Mouse (Mus musculus) limb, embryonic 12.5 days (tissue): ENCODE measurements around the gene Zbtb45. TPM values are rescaled to one million over a fixed set of nuclear protein-coding genes. Genes with fewer than 3 reads are reported as not detected.

ENCODE experiments used
- ATAC-seq: fragments of 200-750 bp; cut with Nextera tagmentation; 2 replicates; pipeline ENCODE4 v1.8.0; 2017; ENCODE audit warnings: low read depth, moderate TSS enrichment; ENCODE audit not compliant: insufficient number of reproducible peaks, insufficient read depth, low FRiP score, low TSS enrichment
- H3K27ac ChIP-seq: fragments of 300-500 bp; sonication (generic); 2 replicates; pipeline ENCODE4 v1.5.1; 2016; ENCODE audit warnings: mild to moderate bottlenecking, moderate library complexity
- H3K27me3 ChIP-seq: fragments of 300-500 bp; sonication (generic); 2 replicates; pipeline ENCODE4 v1.6.1; 2016; ENCODE audit warnings: mild to moderate bottlenecking, moderate library complexity
- H3K36me3 ChIP-seq: fragments of 300-500 bp; sonication (generic); 2 replicates; pipeline ENCODE4 v1.6.1; 2016; ENCODE audit warnings: mild to moderate bottlenecking, moderate library complexity
- H3K4me1 ChIP-seq: fragments of 300-500 bp; sonication (generic); replicated peaks from 2 replicates; pipeline ENCODE4 v1.6.1; 2016
- H3K4me2 ChIP-seq: fragments of 300-500 bp; sonication (generic); 2 replicates; pipeline ENCODE4 v1.6.1; 2016; ENCODE audit warnings: mild to moderate bottlenecking, moderate library complexity
- H3K4me3 ChIP-seq: fragments of 300-500 bp; sonication (generic); replicated peaks from 2 replicates; pipeline ENCODE4 v1.5.1; 2016; ENCODE audit warnings: mild to moderate bottlenecking
- H3K9ac ChIP-seq: fragments of 300-500 bp; sonication (generic); replicated peaks from 2 replicates; pipeline ENCODE4 v1.6.1; 2016; ENCODE audit warnings: mild to moderate bottlenecking, moderate library complexity
- H3K9me3 ChIP-seq: fragments of 300-500 bp; sonication (generic); 2 replicates; pipeline ENCODE4 v1.6.1; 2016; ENCODE audit warnings: mild to moderate bottlenecking, moderate library complexity
- WGBS: fragments of 180-500 bp; shearing (Covaris S2); methylation state at CpG from one replicate; pipeline ENCODE4 v1.1.7; 2016; 5-methylcytosine and 5-hydroxymethylcytosine counted together
- polyA plus RNA-seq: library from polyadenylated mRNA; unstranded; fragments of >200 nt; fragmentation: Nextera tagmentation; extraction: Ambion mirVana; gene quantifications from 2 replicates; pipeline ENCODE4 v1.2.1, GENCODE M21; 2016

Gene Zbtb45
- polyA plus RNA-seq, 1 experiment from 2014 or later = 28.7 TPM

GRCm38 (mm10) chr7:13043120-13043444, 33.2 kb upstream of the Zbtb45 start:
- Histone ChIP-seq H3K4me2 (peak overlapping the region; percentile 94), H3K27ac (no peak overlapping the region), H3K4me1 (peaks cover 21% of the 10 kb centered on the region), H3K4me3 (peak overlapping the region; percentile 52), H3K36me3 (no peaks in the 10 kb centered on the region), H3K27me3 (peaks cover 55% of the 10 kb centered on the region), H3K9ac (peak overlapping the region; percentile 78; the same call in 1 of the 2 replicates), H3K9me3 (peaks cover 13% of the 10 kb centered on the region)
- WGBS = 42% methylated on average over 16 of the region's 16 CpGs
- ATAC-seq = no peak

GRCm38 (mm10) chr7:13042511-13042910, 32.7 kb upstream of the Zbtb45 start:
- Histone ChIP-seq H3K4me2 (no peak overlapping the region), H3K4me3 (no peak overlapping the region), H3K27me3 (peaks cover 55% of the 10 kb centered on the region), H3K9me3 (peaks cover 13% of the 10 kb centered on the region), H3K36me3 (no peaks in the 10 kb centered on the region), H3K9ac (no peak overlapping the region), H3K4me1 (peaks cover 21% of the 10 kb centered on the region), H3K27ac (no peak overlapping the region)
- ATAC-seq = no peak
- 76% methylated on average over 6 of the region's 6 CpGs for WGBS

GRCm38 (mm10) chr7:13041256-13041655, 31.4 kb upstream of the Zbtb45 start:
- peaks cover 28% of the 10 kb centered on the region for H3K4me1 ChIP-seq
- no peak overlapping the region for H3K27ac ChIP-seq
- no peak overlapping the region for H3K9ac ChIP-seq
- peaks cover 13% of the 10 kb centered on the region for H3K9me3 ChIP-seq
- H3K4me3 ChIP-seq = no peak overlapping the region
- peaks cover 1% of the 10 kb centered on the region; the same call in 1 of the 2 replicates for H3K36me3 ChIP-seq
- peaks cover 55% of the 10 kb centered on the region for H3K27me3 ChIP-seq
- ATAC-seq = no peak
- 69% methylated on average over 1 of the region's 1 CpGs for WGBS
- H3K4me2 ChIP-seq = no peak overlapping the region

- Histone ChIP-seq H3K27ac (no peak overlapping the region), H3K4me3 (peak overlapping the region; percentile 73)
- no peak for ATAC-seq
Observed at GRCm38 (mm10) chr7:13039181-13039580, 29.3 kb upstream of the Zbtb45 start.

GRCm38 (mm10) chr7:13038621-13039169, 28.9 kb upstream of the Zbtb45 start:
- H3K27me3 ChIP-seq = peaks cover 34% of the 10 kb centered on the region
- H3K4me1 ChIP-seq = peaks cover 37% of the 10 kb centered on the region
- peak overlapping the region; percentile 95 for H3K9ac ChIP-seq
- ATAC-seq = no peak
- WGBS = 31% methylated on average over 15 of the region's 15 CpGs
- peak overlapping the region; percentile 100 for H3K27ac ChIP-seq
- H3K4me3 ChIP-seq = peak overlapping the region; percentile 73
- H3K4me2 ChIP-seq = peak overlapping the region; percentile 92
- peaks cover 14% of the 10 kb centered on the region for H3K36me3 ChIP-seq
- H3K9me3 ChIP-seq = peaks cover 10% of the 10 kb centered on the region

More at GRCm38 (mm10) chr7:13039181-13039580, 29.3 kb upstream of the Zbtb45 start:
- Histone ChIP-seq H3K36me3 (peaks cover 14% of the 10 kb centered on the region), H3K4me2 (peak overlapping the region; percentile 92), H3K4me1 (peaks cover 36% of the 10 kb centered on the region), H3K9ac (peak overlapping the region; percentile 95), H3K27me3 (peaks cover 39% of the 10 kb centered on the region), H3K9me3 (peaks cover 13% of the 10 kb centered on the region)
- 98% methylated on average over 1 of the region's 1 CpGs for WGBS

- H3K4me2 ChIP-seq = peak within 1 kb of the TSS; percentile 92
- H3K36me3 ChIP-seq = peaks cover 20% of the 10 kb centered on the region
- under 1% methylated on average over 65 of the region's 65 CpGs for WGBS
- peaks cover 35% of the 10 kb centered on the region for H3K4me1 ChIP-seq
- peaks cover 4% of the 10 kb centered on the region for H3K9me3 ChIP-seq
- H3K4me3 ChIP-seq = peak within 1 kb of the TSS; percentile 73
- peak within 1 kb of the TSS; percentile 95 for H3K9ac ChIP-seq
- H3K27me3 ChIP-seq = peaks cover 27% of the 10 kb centered on the region
- H3K27ac ChIP-seq = peak within 1 kb of the TSS; percentile 100
- ATAC-seq = peak; percentile 89
Observed at GRCm38 (mm10) chr7:13037901-13038555, 28.2 kb upstream of the Zbtb45 start, which contains the start of gene Ube2m. Gene Ube2m (minus strand): TSS chr7:13038275.

GRCm38 (mm10) chr7:13037366-13037765, 27.5 kb upstream of the Zbtb45 start:
- H3K9ac ChIP-seq = peak overlapping the region; percentile 95
- WGBS = 0% methylated on average over 31 of the region's 33 CpGs
- peaks cover 26% of the 10 kb centered on the region for H3K36me3 ChIP-seq
- peak overlapping the region; percentile 73 for H3K4me3 ChIP-seq
- peaks cover 20% of the 10 kb centered on the region for H3K27me3 ChIP-seq
- ATAC-seq = no peak
- peaks cover 35% of the 10 kb centered on the region for H3K4me1 ChIP-seq
- H3K9me3 ChIP-seq = no peaks in the 10 kb centered on the region
- H3K27ac ChIP-seq = peak overlapping the region; percentile 100
- peak overlapping the region; percentile 92 for H3K4me2 ChIP-seq

- WGBS = 40% methylated on average over 4 of the region's 4 CpGs
- H3K4me1 ChIP-seq = peaks cover 35% of the 10 kb centered on the region
- ATAC-seq = no peak
- H3K4me2 ChIP-seq = peak overlapping the region; percentile 92
- peak overlapping the region; percentile 95 for H3K9ac ChIP-seq
- H3K27me3 ChIP-seq = peaks cover 15% of the 10 kb centered on the region
- H3K27ac ChIP-seq = no peak overlapping the region
- H3K4me3 ChIP-seq = peak overlapping the region; percentile 73
- H3K36me3 ChIP-seq = peaks cover 32% of the 10 kb centered on the region
- H3K9me3 ChIP-seq = no peaks in the 10 kb centered on the region
Observed at GRCm38 (mm10) chr7:13036806-13037205, 27.0 kb upstream of the Zbtb45 start.

GRCm38 (mm10) chr7:13035211-13035855, 25.5 kb upstream of the Zbtb45 start:
- ATAC-seq = 0 out of 2 replicates have a peak, but pooled peaks have one; percentile 1
- Histone ChIP-seq H3K4me1 (peaks cover 35% of the 10 kb centered on the region), H3K27ac (peak overlapping the region; percentile 89; the same call in 1 of the 2 replicates)

GRCm38 (mm10) chr7:13034148-13034977, 24.5 kb upstream of the Zbtb45 start, which contains the start of gene Chmp2a:
Gene Chmp2a (minus strand): TSS chr7:13034807.
- Histone ChIP-seq H3K36me3 (peaks cover 56% of the 10 kb centered on the region), H3K4me3 (peak within 1 kb of the TSS; percentile 53), H3K9me3 (no peaks in the 10 kb centered on the region), H3K9ac (peak within 1 kb of the TSS; percentile 71), H3K4me1 (peaks cover 35% of the 10 kb centered on the region), H3K4me2 (peak within 1 kb of the TSS; percentile 84), H3K27ac (peak within 1 kb of the TSS; percentile 89), H3K27me3 (no peaks in the 10 kb centered on the region)
- peak; percentile 57 for ATAC-seq
- under 1% methylated on average over 45 of the region's 45 CpGs for WGBS

More at GRCm38 (mm10) chr7:13035211-13035855, 25.5 kb upstream of the Zbtb45 start:
- peak overlapping the region; percentile 53 for H3K4me3 ChIP-seq
- 89% methylated on average over 17 of the region's 17 CpGs for WGBS
- peaks cover under 1% of the 10 kb centered on the region; the same call in 1 of the 2 replicates for H3K27me3 ChIP-seq
- peaks cover 47% of the 10 kb centered on the region for H3K36me3 ChIP-seq
- no peaks in the 10 kb centered on the region for H3K9me3 ChIP-seq
- H3K4me2 ChIP-seq = peak overlapping the region; percentile 84
- H3K9ac ChIP-seq = 0 out of 2 replicates have a peak overlapping the region, but pooled peaks have one; percentile 23
